Mouse (Mus musculus) kidney, adult 9 months (tissue): Measurements from ENCODE around the gene Slc4a5.
A peak's percentile ranks its signal among the peaks of the same experiment; 100 is the strongest.

Experiments used
- DNase-seq: peaks from one replicate; pipeline ENCODE4 v3.0.0; 2022

Gene Slc4a5

DNA sequence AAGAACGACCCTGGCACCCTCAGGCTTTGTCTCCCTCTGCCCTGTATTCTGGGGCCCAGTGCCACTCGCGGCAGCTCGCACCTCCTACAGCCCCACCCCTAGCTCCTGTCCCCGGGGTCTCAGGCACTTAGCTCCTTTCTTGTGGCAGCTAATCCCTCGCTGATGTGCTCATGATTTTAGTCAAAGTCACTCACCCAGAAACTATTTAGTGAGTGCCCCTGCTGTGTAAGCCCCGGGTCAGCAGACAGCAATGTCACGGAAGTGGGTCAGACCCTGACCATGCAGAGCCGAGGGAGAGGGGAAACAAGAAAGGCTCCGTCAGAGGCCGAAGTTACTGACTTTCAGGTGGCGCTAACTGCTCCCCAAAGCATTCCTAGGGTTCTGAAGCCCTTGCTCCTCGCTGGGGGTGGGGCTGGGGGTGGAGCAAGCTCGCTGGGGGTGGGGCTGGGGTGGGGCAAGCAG is 14.7 kb downstream of the Slc4a5 start:
- peak; percentile 46 for DNase-seq

DNA sequence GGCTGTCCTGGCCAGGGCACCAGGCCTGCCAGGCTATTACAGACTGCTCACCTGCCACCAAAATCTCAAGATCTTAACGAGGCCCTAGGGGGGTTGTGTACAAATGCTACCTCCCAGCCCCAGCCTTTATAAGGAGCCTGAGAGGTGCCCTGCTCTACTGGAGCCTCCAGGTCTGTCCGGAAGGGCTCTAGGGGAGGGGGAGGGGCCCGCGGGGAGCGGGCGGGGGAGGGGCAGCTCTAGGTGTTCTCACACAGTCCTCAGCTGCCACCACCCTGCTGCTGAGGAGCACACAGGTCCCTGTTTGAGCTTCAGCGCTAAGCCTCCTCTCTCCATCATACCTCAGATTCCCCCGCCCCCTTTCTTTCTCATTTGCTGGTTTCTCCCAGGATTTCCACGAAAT is 17.5 kb downstream of the Slc4a5 start:
- DNase-seq: no peak

DNA sequence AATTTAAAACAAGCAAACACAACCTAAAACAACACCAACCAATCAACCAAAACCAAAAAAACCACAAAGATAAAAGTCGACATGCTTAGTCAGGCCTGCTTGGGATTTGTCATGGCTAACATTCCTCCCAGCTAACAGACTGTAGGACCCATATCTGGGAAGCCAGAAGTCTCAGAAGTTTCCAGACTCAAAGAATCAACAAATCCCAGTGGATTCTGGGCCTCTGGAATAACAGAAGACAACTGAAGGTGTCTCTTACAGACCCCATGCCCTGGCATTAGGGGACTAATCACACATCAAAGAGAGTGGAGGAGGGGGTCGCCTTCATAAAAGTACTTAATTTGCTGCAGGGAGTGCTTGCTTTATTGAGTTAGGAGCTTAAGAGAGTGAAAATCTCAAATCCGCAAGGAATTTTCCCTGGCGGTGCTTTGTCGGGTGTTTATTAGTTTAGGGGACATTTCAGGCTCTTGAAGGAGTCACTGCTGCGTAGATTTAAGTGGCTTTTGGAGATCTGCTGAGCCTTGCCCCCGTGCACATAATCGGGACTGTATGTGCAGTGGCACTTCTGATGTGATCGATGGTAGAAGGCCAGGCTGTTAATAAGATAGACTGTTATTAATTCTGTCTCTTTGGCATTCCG is 24.9 kb downstream of the Slc4a5 start:
- no peak for DNase-seq

DNA sequence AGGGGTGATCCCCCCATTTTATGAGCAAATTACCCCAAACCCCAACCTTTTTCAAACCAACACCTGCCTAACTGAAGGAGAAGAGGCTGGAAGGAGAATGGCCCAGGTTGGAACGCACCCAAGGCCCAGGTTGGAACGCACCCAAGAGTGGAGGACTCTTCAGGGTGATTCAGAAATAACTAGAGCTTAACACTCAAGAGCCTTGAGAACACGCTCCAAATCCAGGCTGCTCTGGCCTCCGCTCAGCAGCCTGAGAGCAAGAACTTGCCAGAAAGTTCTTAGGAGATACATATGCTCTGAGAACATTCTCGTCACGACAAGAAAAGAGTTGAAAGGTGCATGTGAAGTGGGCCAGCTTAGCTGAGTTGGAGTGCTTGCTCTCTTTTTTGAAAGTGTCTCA is 25.5 kb downstream of the Slc4a5 start:
- DNase-seq: peak; percentile 68

DNA sequence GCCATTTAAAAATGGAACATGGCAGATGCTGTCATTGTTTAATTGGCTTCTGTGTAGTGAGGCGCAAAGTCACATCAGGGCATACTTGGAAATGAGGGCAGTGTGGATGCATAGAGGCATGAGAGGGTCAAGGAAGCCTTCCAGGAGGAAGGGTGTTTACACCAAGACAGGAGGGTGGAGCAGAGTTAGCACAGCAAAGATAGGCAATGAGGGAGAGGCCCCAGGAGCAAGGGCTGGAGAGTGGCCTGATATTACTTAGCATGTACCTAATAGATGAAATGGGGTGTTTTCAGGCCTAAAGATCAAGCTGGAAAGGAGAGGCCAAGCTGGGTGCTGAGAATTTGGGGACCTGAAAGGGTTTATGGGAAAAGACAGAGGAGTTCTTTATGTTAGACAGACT is 26.4 kb downstream of the Slc4a5 start:
- DNase-seq: no peak

DNA sequence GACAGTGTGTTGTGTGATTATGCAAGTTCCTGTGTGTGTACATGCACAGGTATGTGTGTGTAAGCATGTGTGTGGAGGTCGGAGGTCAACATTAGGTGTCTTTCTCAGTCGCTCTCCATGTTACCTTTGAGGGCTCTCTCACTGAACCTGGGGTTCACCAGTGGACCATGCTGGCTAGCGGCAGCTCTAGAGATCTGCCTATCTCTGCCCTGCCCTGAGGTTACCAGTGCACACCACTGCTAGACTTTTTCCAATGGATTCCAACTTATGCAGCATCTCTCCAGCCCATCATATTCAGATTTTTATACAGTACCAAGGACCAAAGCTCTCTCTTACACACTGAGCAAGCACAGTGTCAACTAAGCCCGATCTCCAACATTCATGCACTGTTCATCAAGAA is 27.1 kb downstream of the Slc4a5 start:
- no peak for DNase-seq

DNA sequence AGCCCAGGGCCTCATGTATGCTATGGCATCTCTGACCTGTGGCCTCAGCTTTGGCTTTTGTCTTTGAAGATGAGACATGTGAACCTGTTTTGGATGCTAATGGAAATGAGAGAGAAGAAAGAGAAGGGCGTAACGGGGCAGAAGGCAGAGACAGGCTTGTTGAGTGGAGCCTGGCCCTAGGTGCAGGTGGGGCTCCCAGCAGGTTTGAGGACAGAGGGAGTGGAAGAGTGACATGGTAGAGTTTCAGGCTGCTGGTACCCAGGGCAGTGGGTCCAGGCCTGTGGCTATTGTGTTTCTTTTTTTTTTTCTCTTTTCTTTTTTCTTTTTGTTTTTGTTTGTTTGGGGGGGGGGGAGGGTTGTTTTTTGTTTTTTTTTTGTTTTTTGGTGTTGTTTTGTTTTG is 27.5 kb downstream of the Slc4a5 start:
- no peak for DNase-seq

DNA sequence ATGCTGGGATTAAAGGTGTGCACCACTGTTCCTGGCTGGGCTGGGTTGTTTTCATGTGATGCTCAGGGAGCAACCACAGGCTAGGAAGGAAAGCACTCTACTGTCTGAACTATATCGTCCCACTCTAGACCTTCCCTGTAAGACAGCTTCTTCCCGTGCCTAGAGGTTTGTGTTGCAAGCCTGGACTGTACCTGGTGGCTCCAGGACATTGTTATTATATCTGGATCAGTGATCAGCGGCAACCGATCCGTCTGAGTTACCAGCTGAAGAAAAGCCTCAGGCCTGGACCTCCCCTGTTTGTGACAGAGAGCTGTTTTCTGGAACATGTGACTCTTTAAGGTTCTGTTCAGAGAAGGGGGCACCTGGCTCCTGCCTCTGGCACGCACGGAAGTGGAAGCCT is 34.6 kb downstream of the Slc4a5 start:
- DNase-seq: no peak

DNA sequence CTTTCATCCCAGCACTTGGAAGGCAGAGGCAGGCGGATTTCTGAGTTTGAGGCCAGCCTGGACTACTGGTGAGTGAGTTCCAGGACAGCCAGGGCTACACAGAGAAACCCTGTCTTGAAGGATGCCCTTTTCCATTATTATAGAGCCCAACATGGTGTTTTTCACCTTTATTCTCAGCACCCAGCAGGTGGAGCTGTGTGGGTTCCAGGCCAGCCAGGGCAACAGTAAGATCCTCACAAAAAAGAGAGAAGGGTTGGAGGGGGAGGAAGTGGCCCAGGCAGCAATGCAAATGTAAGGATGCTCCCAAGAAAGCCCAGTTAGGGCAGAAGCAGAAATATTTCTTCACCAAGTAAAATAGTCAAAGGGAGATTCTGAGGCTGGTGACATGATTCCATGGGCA is 44.9 kb downstream of the Slc4a5 start:
- no peak for DNase-seq

DNA sequence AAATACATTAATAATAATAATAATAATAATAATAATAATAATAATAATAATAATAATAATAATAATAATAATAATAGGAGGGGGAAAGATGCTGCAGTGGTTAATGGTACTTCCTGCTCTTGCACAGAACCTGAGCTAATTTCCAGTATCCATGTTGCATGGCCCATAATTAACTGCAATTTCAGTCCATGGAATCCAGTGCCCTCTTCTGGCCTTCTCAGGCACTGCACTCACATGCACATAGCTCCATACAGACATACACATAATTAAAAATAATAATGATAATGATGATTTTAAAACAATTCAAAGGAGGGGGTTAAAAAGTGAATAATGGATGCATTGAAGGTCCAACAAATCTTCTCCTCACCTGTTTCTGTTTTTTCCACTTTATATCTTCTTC is 45.6 kb downstream of the Slc4a5 start:
- no peak for DNase-seq

DNA sequence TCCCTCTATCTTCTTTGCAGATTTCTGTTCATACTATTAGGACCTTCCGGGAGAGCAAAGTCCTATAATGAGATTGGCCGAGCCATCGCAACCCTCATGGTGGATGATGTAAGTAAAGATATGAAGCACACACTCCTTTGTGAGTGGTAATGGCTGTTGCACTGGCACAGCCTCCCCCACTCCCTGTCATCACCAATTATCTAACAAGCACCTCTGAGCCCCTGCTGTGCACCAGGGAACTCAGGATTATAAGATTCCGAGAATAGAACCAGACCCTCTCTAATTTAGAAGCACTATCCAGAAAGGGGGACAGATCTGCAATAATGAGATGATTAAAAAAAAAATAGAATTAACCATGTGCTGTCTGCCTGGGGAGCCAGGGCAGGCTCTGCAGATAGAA is 46.0 kb downstream of the Slc4a5 start:
- DNase-seq: no peak

DNA sequence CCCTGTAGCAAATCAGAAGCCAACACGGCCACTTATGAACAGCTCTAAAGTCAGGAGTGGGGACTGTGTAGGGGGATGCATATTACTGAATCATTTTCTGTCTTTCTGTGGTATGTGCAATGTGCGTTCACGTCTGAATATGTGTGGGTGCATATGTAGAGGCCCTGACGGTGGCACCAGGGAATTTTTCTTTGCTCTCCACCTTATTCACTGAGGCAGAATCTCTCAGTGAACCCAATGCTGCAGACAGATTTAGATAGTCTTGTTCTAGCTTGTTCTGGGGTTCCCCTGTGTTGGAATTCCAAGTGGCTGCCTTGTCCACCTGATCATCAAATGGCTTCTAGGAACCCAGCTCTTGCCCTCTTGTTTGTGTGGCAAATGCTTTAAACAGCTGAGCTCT is 48.0 kb downstream of the Slc4a5 start:
- no peak for DNase-seq

DNA sequence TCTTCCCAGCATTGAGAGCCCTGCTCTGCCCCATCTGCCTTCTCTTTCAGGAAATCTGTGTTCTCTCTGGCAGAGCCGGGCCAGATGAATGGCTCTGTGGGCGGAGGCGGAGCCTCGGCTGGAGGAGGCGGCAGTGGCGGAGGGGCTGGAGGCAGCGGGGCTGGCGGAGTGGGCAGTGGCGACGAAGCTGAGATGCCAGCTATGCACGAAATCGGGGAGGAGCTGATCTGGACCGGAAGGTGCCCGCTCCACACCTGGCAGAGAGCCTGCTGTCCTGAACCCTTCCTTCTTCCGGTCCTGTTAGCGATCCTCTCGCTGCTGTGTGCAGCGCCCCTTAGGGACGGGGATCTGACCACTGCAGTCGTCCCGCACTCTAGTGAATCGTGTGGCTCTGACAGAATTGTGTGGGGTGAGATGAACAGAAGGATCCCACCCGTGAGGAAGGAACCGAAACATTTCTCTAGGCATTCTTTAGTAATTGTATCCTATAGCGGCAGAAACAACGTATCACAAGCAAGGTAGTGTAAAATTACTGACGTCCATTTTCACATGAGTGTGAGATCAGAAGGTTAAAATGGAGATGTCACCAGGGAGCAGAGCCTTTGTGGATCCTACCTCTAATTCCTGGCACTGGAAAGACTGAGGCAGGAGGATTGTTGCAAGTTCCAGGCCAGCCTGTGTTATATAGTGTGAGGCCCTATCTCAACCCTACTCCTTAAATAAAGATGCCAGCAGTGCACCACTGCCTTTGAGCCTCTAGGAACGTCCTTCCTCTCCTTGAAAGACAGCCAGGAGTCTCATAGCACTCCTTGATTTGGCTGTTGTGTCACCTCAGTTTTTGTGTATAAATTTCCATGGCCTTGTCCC is 48.7 kb downstream of the Slc4a5 start:
- DNase-seq: peak; percentile 95

DNA sequence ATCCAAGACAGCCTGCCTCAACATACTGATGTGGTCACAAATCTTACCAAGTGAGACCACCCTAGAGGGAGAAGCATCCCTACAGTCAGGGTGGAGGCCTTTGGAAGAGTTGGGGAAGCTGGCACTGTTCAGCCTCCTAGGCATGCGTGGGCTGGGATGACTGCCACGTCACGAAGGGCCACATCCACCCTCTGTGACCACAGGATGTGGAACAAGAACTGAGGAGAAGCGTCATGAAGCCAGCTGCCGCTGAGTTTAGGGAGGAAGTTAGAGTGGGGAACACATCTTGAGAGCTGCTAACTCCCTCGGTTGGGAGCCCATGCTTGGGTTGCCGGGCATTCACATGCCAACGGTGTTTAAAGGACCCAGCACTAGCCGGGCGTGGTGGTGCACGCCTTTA is 54.1 kb downstream of the Slc4a5 start:
- DNase-seq: no peak

DNA sequence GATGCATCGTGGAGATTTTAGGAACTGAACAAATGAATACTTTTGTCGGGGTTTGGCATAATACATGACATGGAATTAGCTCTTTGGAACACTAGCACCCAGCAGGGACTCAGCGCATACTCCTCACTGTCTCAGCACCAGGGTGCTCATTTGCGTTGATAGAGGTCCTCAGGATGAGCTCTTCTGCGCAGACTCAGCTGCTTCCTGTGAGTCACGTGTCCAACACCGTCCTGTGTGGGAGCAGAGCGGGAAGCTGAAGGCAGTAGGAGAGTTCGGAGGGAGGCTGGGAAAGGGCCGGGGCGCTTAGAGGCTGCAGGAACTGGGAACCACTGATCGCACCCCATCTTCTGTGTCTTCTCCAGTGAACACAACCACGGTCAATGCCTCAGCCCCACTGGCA is 57.5 kb downstream of the Slc4a5 start:
- no peak for DNase-seq

DNA sequence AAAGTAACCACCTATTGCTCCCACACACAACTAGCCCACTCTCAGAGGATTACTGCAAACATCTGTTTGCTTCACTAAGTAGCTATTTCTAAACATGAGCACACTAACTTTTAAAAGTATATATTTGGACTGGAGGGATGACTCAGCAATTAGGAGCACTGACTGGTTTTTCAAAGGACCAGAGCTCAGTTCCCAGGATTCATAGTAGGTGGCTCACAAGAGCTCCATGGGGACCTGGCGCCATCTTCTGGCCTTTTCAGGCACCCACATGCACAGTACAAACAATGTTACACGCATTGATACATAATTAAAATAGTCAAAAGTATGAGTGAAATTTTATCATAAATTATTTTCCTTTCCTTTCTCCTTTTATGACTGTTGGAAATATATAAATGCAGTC is 59.3 kb downstream of the Slc4a5 start:
- peak; percentile 54 for DNase-seq

DNA sequence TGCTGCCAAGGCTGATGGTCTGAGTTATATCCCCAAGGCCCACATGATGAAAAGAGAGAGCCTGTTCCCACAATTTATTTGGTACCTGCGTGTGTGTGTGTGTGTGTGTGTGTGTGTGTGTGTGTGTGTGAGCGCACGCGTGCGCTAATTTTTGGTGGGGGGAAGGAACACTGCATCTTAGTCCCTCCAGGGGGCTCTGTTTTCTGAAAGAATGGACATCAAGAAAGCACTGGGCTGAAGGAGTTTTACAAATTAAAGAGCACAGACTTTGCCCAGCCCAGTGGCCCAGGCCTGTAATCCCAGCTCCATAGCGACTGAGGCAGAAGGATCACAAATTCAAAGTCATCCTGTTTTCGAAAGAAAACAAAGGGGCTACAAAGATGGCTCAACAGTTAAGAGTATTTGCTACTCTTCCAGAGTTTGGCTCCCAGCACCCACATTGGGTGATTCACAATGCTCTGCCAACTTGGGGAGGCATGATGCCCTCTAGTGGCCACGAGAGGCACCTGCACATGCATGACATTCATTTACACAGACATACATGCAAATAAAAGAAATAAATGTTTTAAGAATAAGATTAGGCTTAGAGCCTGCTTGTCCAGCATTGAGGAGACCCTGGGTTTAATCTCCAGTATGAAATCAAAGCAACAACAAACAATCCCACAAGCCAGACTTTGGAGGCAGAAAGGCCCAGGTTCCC is 60.8 kb downstream of the Slc4a5 start:
- DNase-seq: peak; percentile 25

DNA sequence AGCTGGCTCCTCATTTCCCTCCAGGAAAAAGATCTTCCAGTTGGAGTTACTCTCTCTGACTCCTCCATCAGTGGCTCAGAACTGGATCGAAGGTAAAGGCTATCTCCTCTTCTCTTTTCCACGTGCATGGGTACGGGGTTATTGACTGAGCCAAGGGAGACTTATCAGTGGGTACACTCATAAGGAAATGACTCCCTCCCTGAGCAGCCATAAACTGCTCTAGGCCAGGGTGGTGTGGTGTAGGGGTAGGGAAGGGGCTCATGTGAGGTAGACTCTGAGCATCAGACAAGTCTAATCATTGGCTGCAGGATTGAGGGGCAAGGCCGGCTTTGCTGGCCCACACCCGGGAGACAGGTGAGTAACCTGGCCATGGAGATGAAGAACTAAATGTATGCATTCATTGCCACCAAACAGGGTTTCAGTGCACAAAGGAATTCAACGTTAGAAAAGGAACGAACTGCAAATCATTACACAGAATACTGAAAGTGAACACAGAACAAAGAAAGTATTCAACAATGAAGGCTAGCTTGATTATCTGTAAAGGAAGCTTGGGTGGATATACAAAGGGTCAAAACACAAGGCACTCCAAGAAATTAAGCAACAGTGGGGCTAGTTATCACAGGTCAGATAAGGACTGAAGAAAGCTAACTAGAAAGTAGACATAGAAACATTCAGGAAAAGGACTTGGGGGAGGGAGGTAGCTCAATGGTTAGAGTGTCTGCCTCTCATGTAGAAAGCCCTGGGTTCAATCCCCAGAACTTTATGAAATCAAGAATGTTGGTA is 81.0 kb downstream of the Slc4a5 start:
- no peak for DNase-seq

DNA sequence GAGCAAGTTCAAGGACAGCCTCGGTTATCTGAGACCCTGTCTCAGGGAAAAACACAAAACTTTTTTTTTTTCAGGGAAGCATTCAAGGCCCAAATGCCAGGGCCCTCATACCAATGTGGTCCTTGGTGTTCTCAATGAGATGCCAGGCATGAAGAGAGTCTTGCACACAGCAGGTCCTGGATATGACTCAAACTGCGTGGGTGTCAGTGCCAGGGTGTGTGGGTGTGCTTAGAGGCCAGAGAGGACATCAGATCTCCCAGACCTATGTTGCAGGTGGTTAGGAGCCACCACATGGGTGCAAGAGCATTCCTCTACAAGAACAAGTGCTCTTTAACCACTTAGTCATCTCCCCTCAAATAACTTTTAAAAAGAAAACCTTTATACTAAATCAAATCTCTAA is 81.7 kb downstream of the Slc4a5 start:
- DNase-seq: no peak

DNA sequence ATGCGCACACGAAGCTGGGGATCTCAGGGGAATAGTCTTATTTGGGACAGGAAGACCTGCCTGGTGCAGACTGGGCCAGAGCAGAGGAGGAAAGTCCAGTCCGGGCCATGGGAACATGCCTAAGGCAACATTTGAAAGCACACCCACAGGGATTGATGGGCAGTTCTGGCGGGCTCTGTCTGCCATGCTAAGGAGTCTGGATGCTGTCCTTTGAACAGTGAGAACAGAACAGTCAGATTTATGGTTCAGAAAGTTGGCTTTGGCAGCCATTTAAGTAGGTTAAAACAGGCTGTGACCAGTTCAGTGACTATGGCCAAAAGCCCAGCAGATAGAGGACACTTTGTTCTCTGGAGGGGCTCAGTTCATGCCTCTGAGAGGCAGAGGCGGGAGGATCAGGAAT is 82.6 kb downstream of the Slc4a5 start:
- peak; percentile 36 for DNase-seq

DNA sequence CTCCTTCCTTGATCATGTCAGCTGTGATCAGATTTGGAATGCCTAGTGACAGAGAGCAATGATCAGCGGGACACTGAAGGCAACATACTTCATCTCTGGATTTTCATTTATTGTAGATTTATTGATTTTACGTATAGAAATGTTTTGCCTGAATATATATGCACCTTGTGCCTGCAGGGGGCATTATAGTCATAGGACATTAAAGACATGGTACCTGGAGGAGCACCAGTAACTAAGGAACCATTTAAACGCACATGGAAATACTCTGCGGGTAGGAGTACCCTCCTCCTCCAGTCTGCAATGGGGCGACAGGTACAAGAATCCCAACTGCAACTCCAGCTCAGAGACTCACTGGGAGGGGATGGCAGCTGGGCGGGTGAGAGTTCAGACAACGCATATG is 89.4 kb downstream of the Slc4a5 start:
- DNase-seq: no peak

DNA sequence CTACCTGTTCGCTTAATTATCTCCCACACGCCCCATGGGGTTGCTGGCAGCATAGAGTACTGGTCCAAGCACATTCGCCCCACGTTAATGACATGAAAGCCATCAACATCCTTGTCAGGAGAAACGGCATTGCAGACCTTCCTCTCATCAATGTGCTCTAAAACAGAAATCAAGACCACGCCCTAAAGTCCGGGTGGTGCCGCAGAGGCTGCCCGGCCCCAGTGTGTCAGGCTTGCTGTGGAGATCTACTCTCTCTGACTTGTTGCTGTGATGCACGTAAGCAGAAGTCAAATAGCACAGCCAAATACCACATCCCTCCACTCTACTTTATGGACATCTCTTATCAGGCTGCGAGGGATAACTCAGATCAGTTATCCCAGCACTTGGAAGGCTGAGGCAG is 91.6 kb downstream of the Slc4a5 start:
- no peak for DNase-seq

DNA sequence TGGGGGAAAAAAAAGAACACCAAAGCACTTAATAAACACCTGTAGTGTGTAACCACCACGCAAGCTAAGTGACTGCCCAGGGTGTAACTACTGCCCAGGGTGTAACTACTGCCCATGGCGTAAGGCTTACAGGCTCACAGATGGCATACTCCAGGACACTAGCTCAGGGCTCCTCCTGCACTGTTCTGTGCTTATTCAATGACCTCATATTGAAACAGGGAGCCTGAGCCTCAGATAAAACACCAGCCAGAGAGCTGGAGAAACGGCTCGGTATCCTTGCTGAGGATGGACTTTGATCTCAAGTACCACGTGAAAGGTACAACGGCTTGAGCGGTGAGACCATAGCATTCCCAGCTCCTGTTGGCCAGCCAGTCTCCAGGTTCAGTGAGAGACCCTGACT is 92.4 kb downstream of the Slc4a5 start:
- peak; percentile 26 for DNase-seq
